Mouse (Mus musculus) heart, adult 8-10 months (tissue): ENCODE measurements around the gene Psip1. TPM values are rescaled to one million over a fixed set of nuclear protein-coding genes. Genes with fewer than 3 reads are reported as not detected.
"Not testable (repeated sequence)": the region's sequence is repeated elsewhere in the genome, so short reads cannot be mapped to it uniquely, and the experiment has no call there.

Source experiments
- DNase-seq: peaks from one replicate; pipeline ENCODE4 v3.0.0; 2022; ENCODE audit warnings: low spot score
- total RNA-seq, 4 experiments: library from RNA; stranded (reverse); gene quantifications; 2 replicates each; pipeline ENCODE4 v1.2.4; 2022

Psip1 gene
- total RNA-seq, 4 experiments from 2014 or later, result 15.1 to 20.4 (median 17.3) TPM

DNA sequence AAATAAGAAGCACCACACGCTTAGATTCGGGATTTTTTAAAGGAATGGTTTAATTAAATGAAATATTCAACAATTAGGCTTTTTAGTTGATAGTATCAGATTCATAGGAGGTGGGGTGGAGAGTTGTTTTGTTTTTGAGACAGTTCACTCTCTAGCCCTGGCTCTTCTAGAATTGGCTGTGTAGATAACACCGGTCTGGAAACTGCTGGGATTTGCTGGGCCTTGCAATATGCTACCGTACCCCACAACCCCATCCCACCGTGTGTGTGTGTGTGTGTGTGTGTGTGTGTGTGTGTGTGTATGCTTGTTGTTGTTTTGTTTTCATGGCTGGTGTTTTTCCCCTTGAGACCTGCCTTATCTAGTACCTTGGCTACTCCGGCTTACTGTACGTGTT, 14.8 kb upstream of the Psip1 start:
- no peak for DNase-seq

DNA sequence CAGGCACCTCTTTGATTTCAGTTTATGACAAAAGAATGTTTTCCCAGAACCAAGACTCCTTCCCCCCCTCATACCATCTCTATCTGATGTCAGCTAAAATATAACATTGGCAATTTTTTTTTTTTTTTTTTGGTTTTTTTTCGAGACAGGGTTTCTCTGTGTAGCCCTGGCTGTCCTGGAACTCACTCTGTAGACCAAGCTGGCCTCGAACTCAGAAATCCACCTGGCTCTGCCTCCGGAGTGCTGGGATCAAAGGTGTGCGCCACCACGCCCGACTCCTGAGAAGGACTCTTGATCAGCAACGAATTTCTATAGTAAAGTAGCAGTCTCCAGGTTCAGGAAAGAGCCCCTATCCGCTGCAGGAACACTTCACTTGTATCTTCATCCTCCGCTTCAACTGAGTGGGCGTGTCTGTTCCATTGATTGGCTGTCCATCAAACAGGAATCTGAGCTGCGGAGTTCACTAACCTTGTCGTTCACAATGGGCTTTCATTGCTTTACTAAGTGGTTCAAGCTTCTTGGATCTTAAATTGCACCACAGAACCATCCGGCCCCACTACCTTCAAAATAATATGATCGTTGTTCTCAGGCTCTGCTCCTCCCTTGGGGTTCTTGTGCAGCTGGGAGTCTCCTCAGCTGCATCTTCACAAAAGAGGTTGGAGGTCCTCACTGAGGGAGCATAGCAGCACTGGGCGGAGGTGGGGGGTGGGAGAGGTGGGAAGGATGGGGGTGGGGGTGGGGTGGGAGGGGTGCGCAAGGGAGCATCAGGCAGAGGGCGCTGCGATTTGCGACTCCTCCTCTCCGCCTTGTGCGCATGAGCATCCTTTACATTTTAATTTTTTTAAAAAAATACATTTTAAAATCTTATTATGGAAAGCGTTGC, 14.1 kb upstream of the Psip1 start:
- no peak for DNase-seq

DNA sequence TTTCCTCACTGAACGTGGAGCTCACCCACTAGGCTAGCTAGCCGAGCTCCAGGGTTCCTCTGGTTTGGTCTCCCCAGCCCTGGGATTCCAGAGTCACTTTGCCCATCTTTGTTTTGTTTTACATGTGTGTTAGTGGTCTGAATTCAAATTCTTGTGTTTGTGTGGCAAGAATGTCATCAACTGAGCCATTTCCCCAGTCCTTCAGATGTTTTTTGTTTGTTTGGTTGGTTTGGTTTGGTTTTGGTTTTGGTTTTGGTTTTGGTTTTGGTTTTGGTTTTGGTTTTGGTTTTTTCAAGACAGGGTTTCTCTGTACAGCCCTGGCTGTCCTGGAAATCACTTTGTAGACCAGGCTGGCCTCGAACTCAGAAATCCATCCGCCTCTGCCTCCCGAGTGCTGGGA, 10.8 kb upstream of the Psip1 start:
- DNase-seq, result not testable (repeated sequence)

GRCm38 (mm10) chr4:83493112-83493511, 6.9 kb upstream of the Psip1 start:
- no peak for DNase-seq

GRCm38 (mm10) chr4:83489121-83489520, 2.9 kb upstream of the Psip1 start:
- no peak for DNase-seq

DNA sequence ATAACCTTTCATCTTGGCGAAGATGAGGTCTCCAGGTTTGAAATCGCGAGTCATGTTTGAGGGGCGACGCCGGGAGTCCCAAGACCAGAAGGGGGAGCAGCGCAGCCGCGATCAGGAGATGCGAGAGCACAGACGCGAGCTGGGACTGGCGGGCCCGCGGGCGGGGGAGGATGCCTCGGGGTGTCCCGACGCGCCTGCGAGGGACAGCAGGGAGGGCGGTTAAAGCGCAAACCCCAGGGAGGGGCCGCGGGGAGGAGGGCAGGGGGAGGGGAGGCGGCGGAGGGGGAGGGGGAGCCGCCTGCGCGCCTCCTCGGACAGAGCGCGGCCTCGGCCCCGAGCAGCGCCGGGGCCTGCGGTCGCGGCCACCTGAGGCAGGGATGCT, 533 bp downstream of the Psip1 start:
- DNase-seq, result peak; percentile 70

DNA sequence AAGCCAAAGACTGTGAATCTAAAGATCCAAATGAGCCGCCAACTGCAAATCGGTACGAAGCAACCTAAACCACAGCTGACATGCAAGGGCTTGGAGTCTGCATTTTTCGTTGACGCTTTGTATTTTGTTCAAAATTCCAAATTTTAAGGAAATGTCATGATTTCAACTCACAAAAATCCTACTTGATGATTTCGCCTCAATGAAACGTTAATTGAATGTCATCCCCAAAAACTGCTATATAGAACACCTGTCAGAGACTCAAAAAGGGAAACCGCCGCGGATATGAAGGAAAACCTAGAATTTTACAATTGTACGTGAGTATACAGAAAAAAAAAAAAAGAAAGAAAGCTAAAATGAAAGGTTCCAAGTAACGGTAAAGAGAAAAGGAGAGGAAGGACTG, 1.0 kb downstream of the Psip1 start:
- DNase-seq, result no peak

- DNase-seq, result no peak
Observed at GRCm38 (mm10) chr4:83468208-83468607, 18.1 kb downstream of the Psip1 start.

- no peak for DNase-seq
Observed at GRCm38 (mm10) chr4:83467615-83468014, 18.6 kb downstream of the Psip1 start.

- no peak for DNase-seq
Observed at GRCm38 (mm10) chr4:83464827-83465226, 21.4 kb downstream of the Psip1 start.

- DNase-seq, result no peak
Observed at GRCm38 (mm10) chr4:83460106-83460505, 26.2 kb downstream of the Psip1 start.

GRCm38 (mm10) chr4:83450785-83451184, 35.5 kb downstream of the Psip1 start:
- no peak for DNase-seq

DNA sequence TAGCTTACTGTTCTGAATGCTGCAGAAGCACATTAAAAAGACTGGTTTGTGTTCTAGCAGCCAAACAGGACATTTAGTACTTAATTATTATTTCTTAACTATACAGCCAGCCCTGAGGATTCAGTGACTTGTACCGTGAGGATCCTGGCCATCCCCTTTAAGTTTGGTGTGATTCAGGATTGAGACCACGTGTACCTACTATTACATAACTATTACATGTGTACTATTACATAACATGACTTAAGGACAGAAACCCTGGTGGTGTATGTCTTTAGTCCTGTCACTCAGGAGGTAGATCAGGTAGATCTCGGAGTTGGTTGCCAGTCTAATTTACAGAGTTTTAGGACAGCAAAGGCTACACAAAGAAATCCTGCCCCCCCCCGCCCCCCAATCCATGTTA, 45.2 kb downstream of the Psip1 start:
- DNase-seq, result no peak

DNA sequence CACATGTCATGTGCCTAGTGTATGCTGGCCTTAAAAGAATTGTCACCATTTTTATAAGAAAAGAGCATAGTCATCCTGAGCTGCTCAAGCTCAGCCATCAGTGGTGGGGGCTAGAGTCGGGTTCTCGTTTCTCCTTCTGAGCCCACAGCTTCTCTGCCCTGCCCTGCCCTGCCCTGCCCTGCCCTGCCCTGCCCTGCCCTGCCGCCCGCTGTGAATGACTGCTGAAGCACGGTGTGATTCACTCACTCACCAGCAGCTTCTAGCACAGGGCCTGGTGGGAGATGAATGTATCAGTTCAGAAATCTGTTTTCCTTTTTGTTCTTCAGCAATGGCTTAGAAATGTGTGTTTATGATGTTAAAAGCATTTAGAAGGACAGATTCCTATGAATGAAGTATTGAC, 47.2 kb downstream of the Psip1 start:
- no peak for DNase-seq

GRCm38 (mm10) chr4:83438116-83438515, 48.1 kb downstream of the Psip1 start:
- DNase-seq, result no peak

DNA sequence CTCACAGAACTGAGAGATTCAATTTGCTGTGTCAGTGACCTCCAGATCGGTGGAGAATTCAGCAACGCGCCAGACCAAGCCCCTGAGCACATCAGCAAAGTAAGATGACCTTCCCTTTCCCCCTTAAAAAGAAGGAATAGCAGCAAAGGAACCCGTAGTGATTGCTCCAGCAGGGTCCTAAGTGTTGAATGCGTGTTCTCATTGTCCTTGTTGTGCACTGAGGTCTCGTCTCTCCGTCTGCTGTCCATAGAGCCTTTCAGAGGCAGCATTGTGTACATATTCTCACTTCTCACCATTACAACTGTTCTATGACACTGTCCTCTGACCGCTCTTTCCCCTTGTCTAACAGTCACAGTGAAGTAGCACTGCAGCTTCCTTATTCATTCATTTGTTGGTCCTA, 49.9 kb downstream of the Psip1 start:
- no peak for DNase-seq

DNA sequence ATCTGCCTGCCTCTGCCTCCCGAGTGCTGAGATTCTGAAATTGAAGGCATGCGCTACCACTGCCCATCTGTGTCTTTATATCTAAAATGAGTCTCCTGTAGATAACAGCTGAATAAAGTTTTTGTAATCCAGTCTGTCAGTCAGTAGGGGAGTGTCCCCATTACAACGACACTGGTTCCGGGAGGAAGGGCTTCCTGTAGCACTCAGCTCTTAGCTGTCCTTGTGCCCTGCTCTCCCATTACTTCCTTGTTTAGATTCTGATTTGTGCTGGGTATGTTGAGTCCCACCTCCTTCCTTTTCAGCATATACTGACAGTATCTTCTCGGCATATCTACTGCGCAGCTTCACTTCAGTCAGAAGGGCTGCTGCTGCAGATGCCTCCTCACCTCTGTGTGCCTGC, 53.4 kb downstream of the Psip1 start:
- DNase-seq, result no peak

DNA sequence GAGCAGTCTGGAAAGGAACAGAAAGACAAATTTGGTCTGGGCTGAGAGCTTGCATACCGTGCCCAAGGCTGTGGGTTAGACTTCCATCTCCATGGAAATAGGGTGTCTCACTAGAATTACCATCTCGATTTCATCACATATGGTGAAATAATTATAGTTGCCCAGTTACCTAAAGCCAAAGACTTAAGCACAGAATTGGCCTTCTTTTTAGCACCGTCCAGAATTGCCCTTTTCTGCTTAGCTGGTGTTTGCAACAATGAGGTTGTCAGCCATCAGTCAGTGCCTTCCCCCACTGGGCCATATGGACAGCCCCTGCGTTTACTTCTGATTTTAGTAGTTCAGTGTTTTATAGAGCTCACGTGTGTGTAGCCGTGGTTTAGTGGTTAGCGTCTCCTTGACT, 54.3 kb downstream of the Psip1 start:
- DNase-seq, result no peak

DNA sequence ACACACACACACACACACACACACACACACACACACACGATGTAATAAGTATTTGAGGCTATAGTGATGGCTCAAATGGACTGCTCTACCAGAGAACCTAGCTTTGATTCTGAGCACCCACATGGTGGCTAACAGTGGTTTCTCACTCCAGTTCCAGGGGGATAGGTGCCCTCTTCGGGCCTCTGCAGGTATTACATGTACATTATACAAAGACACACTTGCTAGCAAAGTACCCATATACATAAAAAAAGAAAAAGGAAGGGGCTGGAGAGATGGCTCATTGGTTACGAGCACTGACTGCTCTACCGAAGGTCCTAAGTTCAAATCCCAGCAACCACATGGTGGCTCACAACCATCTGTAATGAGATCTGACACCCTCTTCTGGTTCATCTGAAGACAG, 57.4 kb downstream of the Psip1 start:
- no peak for DNase-seq

GRCm38 (mm10) chr4:83427696-83428095, 58.6 kb downstream of the Psip1 start:
- no peak for DNase-seq

DNA sequence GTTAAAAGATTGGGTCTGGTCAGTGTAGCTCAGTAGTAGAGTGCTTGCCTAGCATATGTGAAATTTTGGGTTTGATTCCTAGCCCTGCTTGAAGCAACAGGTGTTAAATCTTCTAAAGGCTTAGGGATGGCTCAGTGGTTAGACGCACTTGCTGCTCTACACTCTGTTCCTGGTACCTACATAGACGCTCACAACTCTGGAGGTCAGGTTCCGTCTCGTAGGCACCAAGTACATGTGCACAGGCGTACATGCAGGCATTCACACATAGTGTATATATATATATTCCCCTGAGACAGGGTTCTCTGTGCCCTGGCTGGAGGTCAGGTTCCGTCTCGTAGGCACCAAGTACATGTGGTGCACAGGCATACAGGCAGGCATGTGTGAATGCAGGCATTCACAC, 59.1 kb downstream of the Psip1 start:
- no peak for DNase-seq

- no peak for DNase-seq
Observed at GRCm38 (mm10) chr4:83425119-83425518, 61.1 kb downstream of the Psip1 start.

DNA sequence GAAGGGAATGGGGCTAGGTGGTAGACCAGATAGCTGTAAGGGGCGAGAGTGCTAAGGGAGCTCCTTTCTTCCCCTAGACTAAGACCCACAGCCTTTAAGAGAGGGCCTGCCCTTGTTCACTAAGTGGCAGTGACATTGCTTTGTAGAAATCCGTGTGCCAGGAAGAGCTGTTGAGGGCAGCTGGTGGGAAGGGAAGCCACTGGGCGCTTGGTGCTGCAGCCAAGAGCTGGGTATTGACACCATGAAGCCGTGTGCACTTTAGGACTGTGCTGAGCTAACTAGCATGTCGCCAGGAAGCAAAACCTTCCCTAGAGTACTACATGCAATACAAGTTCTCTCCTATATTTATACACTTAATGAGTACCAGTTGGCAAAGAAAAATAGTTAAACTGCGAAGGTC, 62.6 kb downstream of the Psip1 start:
- no peak for DNase-seq

DNA sequence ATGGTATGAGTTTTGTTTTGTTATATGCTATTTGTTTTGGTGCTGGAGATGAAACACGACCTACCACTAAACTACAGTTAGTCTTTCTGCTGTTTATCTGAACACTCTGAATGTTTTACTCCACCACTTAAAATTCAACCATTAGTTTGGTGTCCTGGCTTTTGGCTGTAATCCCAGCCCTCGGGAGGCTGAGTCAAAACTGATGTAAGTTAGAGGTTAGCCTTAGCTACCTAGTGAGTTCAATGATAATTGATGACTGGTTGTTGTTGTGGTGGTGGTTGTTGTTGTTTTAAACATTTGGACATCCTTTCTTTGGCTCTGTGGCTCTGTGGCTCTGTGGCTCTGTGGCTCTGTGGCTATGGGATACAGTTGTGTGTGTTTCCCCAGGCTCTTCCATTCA, 67.5 kb downstream of the Psip1 start:
- DNase-seq, result no peak
